Mouse (Mus musculus) heart, postnatal 25 days (tissue): ENCODE results near the gene Med28. TPM values are rescaled to one million over a fixed set of nuclear protein-coding genes. Genes with fewer than 3 reads are reported as not detected.

Experiments used
- DNase-seq: peaks from one replicate; pipeline ENCODE4 v3.0.0; 2022; ENCODE audit warnings: low spot score
- intact Hi-C: fragments of 180-260 bp; cut with DNase I; formaldehyde crosslinking; loops from one replicate; pipeline ENCODE4 v1.15.1; 2025
- total RNA-seq, 2 experiments: library from RNA; stranded (reverse); gene quantifications; 2 replicates each; pipeline ENCODE4 v1.2.3; 2021

Med28 gene
- total RNA-seq, 2 experiments from 2014 or later = 47.9 to 59.2 TPM

GRCm38 (mm10) chr5:45577376-45577775, 57.3 kb downstream of the Med28 start:
- no peak for DNase-seq

More at GRCm38 (mm10) chr5:45577376-45577775, 57.3 kb downstream of the Med28 start:
- intact Hi-C loops = no loop called here

Other genes starting within 250 kb of the Med28 start
- 10 to 100 TPM; 74.0 to 79.6 TPM for gene Qdpr, start 70.0 kb upstream of the Med28 start, total RNA-seq
- gene Clrn2, start 66.5 kb upstream of the Med28 start, total RNA-seq = not detected
- 10 to 100 TPM; 95.0 to 98.6 TPM for gene Lap3, start 26.9 kb upstream of the Med28 start, total RNA-seq
- gene Fam184b, start 119.4 kb downstream of the Med28 start, total RNA-seq = under 1 TPM in 1 of 2 experiments, not detected in 1; 0.08 TPM
- gene Ncapg, start 149.7 kb downstream of the Med28 start, total RNA-seq = under 1 TPM; 0.60 to 0.61 TPM